Mouse (Mus musculus) adrenal gland, adult 18-20 months (tissue): ENCODE results near the gene Sall2. TPM values are rescaled to one million over a fixed set of nuclear protein-coding genes. Genes with fewer than 3 reads are reported as not detected.
"Not testable (repeated sequence)": the region's sequence is repeated elsewhere in the genome, so short reads cannot be mapped to it uniquely, and the experiment has no call there.

Experiments used
- DNase-seq, 2 experiments: peaks; one replicate each; pipeline ENCODE4 v3.0.0; 2021 to 2022; ENCODE audit warnings: low spot score in 2 of 2
- long read RNA-seq, 2 experiments: library from polyadenylated mRNA; stranded (forward); transcript quantifications; one replicate each; pipeline ENCODE4 v2.0.0; 2021
- total RNA-seq, 2 experiments: library from RNA; stranded (reverse); gene quantifications; 1 replicate in 1 of 2; 2 replicates in 1 of 2; pipeline ENCODE4 v1.2.3; 2021

Gene Sall2
- 1 to 10 TPM; 4.6 to 5.2 TPM for total RNA-seq
- long read RNA-seq, experiment 1, partial matches to known transcripts, result 3 of 4 reads
- long read RNA-seq, experiment 1, other reads (novel, unspliced or antisense), result 1 of 4 reads
- long read RNA-seq, experiment 2, partial matches to known transcripts, result 0 of 2 reads
- long read RNA-seq, experiment 2, other reads (novel, unspliced or antisense), result 2 of 2 reads

DNA sequence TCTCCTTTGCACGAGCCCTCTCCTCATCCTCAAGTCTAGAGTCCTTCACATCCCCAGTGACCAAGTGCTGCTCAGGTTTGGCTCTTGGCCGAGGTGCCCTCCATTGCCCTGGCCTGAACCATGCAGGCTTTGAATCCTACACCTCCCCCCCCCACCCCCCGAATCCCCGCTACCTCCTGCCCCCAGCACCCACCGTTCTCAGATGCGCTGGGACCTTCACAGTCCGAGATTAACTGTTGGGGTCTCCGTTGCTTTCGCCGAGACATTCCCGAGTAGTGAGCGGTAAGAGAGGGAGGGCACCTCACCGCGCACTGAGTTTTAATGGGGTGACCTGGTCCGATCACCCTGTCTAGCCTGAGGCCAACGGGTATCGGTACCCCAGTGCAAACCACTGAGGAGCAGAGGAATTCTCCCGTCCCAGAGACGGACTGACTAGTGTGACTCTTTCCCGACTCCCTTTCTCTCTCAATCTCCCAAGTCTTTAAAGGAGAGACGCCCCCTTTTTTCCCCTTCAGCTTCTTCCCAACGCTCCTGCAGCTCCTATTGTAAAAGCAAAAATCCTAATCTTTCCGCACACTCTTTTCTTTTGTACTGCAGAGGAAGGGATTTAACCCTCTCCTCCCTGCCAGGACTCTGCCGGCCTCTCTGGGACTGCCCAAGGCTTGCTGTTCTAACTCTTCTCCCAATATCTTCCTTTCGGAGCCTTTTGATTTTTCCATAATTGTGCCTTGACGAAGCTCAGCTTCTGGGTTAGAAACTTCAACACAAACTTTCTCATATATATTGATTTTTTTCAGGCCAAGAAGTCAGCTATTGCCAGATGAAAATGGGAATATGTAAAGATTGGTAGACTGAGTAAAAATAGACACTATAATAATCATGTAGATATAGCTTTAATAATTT, at the start of gene Sall2:
Gene Sall2 (minus strand): TSS at position 853 of the 903 bp plus-strand sequence.
- no peak for DNase-seq

DNA sequence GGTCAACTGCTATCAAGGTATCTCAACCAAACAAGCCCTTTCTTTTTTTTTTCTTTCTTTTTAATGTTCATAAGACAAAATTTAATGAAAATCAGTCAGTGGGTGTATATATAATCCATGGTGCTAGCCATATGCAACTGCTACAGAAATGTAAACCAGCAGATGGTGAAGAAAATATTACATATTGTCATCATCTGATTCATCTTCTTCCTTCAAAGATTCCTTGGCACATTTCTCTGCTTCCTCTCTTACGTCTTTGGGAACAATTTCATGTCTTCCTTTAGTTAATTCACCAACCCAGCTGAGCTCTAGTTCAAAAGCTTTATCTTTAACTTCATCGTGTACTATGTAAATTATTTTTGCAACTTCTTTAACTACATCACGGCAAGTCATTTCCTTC, 40.2 kb upstream of the Sall2 start:
- DNase-seq, result no peak

DNA sequence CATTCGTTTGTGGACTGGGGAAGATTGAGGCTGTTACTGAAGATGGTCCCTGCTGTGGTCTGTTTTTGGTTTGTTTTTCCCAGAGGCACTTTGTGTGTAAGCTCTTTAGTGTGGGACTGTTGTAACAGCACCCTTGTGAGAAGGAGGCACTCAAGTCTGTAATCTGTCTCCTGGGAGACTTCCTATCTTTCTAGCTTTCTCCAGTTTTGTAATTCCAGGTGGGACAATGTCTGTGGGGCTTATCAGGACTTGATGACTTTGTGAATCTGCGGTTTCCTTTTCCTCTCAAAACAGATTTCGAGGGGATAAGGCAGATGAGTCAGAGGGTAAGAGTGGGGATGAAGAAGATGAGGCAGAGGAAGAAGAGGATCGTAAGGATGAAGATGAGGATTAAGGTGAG, 27.7 kb upstream of the Sall2 start, which contains the start of gene Olfr1513:
Gene Olfr1513 (minus strand): TSS at position 101 of the 400 bp plus-strand sequence.
- DNase-seq, result no peak

DNA sequence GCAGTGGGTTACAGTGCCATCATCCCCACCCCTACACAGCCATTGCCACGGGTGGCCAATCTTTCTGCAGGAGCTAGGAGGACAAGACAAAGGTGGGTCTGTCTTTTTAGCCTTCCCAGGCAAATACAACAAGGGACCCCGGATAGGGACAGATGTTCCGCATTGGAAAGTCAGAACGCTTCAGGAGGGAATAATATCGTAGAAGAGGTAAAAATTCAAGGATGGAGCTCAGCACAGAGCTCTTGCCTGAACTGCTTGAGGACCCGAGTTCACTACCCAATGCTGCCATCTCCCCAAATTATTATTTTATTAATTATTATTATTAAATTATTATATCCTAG, 10.9 kb upstream of the Sall2 start:
- DNase-seq, result no peak

DNA sequence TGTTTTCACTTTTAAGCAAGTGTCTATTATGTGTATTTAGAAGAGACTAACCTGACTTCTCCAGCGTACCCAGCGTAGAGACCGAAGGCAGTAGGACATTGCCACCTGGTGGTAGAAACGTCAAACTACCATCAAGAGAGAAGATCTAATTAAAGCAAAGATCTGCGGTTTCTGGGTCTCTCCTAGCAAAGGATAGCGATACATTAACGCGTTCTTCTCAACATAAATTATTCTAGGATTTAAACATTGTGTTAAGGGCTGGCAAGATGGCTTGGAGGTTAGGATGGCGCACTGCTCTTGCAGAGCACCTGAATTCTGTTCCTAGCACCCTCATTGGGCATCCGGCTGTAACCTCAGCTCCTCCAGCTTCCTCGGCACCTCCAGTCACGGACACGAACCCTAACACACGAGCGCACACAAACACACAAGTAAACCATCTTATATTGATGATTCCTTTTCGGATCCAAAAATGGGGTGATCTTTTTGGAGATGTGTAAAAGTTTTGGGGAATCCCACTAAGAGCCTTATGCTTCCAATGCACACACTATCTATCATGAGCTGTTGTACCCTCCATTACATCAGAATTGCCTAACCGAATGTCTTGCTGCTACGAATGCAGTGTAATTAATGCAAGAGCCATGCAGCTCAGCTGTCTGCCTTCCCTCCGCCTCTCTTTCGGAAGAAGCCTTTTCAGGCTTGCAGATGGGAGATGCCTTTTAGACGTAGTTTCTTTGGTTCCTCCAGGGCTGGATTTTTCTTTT, 10.4 kb upstream of the Sall2 start:
- peak; percentile 38 to 47 for DNase-seq

DNA sequence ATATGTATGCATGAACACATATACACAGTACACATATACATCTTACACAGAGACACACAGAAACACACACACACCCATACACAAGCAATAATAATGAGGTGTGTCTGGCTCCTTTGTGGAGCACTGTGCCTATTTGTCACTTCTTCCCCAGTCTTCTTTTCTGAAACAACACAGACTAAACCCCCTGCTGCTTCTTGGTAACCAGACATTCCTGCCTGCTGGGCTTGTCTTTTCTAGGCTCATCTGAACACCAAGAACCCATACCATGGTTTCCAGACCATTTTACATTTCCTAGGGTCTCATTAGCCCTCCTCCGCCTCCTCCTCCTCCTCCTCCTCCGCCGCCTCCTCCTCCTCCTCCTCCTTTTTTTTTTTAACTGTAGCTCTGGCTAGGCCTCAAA, 3.6 kb upstream of the Sall2 start:
- DNase-seq, result no peak

DNA sequence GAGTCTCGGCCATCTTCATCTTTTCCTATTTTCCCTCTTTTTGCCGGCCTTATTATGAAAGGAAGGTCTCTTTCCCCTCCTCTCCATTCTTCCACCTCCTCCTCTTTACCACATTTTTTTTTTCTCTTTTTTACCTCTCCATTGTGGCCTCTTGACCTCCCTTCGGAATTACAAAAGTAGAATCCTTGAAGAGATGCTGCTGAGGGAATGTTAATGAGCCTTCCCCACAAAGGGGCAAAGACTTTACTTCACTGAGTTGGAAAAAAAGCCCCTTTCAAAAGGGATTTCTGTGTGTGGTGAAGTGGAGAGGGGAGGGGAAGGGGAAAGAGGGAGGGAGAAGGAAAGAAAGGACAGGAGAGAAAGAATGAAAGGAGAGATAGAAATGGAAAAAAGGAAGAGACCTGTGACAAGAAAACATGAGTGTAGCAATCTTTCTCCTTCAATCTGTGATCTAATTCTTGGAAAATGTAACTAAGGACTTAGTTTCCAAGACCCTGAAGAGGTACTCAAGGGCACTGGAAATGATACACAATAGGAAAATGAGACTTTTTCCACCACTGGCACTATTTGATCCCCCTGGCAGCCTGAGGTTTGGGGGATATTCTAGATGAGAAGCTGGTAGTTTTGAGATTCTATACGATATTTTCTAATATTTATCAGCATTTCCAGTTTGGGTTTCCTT, 2.6 kb upstream of the Sall2 start:
- no peak for DNase-seq

DNA sequence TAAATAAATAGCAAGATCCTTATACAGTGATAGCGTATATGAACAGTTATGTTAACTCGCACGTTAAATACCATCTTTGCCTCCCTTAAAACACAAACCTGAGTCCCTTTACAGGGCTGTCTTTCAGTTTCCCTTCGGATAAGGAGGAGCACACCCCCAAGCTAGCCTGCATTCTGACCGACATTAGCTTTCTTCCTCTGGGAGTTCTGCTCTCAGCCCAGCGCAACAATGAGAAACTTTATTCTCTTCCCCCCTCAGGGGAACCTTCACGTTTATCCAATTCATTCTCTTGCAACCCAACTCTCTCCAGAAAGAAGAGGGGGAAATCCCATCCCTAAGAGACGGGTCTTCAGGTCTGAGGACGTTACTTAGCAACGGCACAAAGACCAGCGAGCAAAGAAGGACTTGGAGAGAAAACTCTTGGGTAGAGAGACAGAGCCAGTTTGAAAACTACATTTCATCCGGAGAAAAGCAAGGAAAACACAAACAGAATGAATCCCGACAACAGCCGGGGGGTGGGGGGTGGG, 1.1 kb downstream of the Sall2 start:
- DNase-seq, result no peak

DNA sequence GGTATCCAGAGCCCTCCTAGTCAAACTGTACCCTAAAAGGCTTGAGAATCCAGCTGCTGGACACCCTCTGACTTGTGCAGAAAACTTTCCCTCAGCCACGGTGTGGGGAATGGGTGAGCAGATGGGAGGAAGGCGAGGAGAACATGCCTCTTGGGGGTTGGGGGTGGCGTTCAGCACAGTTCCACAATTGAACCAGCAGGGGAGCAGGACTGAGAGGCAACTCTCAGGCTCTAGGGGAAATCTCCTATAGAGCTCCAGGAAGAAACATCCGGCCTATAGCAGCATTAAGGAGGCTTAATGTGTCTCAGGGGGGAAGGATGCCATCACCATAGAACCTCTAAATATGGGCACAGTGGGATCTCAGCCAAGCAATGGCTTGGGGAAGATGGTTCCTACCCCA, 2.7 kb downstream of the Sall2 start:
- DNase-seq, result no peak

DNA sequence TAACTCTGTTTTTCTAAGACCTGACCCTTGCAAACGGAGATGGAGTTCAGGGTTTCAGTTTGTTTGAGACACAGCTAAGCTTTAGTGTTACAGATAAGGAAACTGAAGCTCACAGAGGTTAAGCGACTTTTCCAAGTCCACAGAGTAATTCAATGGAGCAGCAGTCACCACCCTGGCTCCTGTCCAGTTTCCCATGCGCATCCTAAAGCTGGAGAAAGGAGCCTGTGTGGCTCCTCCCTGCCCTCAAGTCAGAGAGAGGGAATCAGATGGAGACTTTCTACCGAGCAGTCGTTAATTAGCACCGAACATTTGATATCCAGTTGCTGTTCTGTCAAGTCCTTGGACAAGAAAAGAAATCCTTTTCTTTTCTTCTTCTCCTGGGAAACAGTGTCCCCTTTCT, 9.2 kb downstream of the Sall2 start:
- no peak for DNase-seq

DNA sequence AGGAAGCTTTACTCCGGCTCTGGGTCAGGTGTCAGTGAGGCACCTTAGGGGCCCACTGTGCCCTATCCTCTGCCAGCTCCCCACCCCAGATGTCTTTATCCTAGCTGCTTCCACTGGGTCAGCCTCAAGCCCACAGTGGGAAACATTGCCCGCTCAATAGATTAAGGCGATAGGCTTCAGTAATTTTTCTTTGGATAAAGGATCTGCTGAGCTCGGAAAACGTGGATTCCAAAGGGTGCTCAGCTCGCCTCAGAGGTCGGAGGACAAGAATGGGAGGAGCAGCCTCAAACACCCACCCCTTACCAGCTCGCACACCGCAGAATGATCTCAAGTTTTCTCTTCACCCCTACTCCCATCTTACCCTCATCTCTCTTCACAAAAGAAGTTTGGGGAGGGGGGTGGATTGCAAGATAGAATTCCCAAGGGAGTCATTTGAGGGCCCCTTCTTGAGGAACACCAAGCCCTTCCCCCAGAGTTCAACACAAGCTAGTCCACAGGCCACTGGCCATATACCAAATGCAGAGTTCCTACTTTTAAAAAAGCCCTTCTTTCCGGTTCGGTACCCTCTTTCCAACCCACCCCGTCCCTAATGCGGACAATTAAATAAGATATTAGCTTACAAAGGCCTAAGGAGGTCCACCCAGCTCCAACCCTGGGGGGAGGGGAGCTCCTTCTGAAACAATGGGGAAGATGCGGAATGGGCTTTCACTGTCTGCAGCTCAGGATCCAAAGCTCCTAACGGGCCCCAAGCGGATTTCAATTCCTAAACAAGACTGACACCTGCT, 11.9 kb downstream of the Sall2 start:
- DNase-seq, result no peak

DNA sequence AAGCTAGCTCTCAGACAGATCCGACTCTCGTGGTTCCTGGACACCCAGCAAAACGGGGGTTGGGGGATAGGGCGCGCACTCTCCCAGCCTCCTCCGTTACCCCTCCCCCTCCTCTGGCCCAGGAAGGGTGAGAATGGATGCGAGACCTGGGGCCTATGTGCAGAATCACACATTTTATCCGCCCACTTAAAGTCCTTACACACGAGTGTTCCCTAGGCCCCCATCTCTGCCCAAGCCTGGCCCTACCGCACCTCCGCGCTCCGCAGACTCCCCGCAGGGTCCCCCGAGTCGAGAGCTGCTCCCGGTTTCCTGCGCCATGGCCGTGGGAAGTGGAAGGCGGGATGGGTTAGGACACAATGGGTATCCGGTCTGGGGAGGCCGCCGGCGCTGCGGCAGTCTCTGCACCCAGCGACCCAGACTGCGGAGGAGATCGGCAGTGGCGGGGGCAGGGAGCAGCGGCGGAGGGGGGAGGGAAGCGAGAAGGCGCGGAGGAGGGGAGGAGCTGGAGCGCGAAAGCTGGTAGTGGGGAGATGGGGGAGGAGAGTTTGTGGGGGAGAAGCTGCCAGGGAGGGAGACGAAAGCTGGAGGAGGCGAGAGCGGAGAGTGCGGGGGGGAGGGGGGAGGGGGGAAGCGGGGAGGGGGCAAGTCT, 12.6 kb downstream of the Sall2 start:
- peak; percentile 63 to 64 for DNase-seq

DNA sequence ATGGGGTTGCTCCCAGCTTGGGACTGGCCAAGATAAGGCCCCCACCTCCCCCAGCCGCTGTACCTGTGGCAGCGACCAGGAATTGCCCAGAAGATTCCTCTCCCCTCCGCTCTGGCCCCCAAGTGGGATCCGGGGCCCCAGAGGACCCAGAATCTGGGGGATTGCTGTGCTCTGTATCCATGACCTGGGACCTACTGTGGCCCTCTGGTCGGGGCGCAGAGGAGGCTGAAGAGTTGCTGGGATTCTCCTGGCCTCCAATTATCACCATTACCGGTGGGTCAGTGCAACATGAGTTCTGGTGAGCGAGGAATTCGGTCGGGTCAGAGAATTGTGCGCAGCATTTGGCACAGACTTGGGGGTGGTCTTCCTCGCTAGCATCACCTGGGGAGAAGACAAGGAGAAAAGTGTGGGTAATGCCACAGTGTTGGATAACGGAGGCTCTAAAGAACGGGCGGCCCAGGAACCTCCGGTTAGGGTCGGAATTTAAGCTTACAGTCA, 13.2 kb downstream of the Sall2 start:
- no peak for DNase-seq

DNA sequence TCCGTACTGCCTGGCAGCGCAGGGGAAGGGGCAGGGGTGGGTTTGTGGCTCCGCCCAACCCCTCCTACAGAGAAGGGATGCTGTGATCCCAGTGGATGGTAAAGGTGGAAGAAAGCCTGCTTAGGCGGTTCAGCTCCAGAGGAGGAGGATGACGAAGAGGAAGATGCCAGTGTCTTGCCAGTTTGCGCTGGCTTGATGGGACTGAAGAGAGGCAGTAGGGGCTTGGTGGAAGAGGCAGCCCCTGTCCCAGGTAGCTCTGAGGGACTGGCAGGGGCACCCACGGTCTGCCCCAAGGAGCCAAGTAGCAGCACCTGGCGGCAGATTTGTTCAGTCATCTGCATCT, 13.8 kb downstream of the Sall2 start:
- DNase-seq, result no peak

DNA sequence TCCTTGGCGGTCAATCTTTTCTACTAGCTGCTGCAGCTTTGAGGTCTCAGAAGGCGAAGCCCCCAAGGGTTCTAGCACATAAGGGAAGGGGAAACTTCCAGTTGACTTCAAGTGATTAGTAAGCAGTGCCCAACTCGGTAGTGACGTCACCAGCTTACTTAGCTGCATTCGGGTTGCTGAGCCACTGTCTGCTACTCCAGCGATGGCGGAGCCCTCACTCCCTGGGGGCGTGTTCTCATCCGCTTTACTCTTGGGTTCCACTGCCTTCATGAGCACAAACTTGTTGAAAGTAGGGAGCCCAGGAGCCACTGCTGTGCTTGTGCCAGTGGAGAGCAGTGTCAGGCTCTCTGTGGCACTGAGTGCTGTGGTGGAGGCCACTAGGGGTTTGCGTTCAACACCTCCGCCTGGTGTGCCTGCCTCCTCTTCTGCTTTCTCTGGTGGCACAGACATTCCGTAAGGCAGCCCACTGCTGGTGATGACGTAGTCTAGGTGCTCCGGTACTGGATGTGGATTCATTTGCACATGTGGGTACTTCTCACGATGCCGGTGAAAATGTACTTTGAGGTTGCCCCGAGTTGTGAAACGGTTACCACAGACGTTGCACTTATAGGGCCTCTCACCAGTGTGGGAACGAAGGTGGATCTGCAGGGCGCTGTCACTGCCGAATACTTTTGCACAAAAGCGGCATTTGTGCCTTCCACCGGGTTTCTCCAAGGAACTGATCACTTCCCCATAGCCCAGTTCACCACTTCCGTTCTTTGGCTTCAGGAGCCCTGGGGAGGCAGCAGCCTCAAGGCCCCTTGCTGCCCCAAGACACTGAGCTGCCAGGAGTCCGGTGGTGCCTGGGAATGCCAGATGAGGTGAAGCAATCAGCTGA, 14.4 kb downstream of the Sall2 start:
- no peak for DNase-seq

DNA sequence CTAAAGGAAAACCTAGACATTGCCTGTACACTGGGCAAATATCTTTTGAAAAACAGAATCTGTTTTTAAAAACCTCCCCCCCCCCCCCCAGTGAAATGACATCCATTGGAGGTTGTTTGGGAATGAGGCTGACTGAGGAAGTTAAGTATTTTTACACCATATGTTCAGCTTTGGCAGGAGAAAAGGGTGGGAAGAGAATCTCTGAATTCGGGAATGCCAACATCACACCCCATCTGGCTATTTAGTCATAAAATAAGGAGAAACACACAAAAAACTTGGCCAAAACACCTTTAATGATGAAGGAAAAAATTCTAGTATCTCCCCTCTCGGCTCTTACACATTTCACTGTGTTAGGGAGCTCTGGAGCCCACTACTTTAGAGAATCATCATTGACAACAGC, 17.7 kb downstream of the Sall2 start:
- no peak for DNase-seq

DNA sequence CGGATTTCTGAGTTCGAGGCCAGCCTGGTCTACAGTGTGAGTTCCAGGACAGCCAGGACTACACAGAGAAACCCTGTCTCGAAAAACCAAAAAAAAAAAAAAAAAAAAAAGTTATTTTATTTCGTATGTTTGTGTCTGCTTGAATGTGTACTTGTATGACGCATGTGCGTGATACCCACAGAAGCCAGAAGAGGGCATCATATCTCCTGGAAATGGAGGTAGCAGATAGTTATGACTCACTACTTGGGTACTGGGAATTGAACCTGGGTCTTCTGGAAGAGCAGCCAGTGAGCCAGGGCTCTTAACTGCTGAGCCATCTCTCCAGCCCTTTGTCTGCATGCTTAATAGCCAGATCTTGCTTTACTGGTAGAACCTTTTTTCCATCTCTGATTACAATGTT, 18.2 kb downstream of the Sall2 start:
- not testable (repeated sequence) for DNase-seq

DNA sequence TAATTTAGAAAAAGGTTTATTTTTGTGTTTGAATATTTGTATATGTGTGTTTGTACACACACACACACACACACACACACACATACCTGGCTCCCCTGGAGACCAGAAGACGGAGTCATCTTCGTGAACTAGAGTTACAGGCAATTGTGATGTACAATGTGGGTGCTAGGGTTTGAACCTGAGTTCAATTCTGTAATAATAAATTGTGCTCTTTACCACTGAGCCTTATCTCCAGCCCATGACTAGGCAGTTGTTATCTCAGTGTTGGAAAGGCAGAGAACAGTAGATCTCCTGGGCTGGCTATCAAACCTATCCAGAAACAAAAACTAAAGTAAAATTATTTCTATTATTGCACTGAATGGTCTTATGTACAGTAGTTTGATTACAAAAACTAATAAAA, 22.5 kb downstream of the Sall2 start:
- no peak for DNase-seq
